Mouse (Mus musculus): Measurements from ENCODE around the gene Sprr2k. TPM values are rescaled to one million over a fixed set of nuclear protein-coding genes. Genes with fewer than 3 reads are reported as not detected.
"Not testable (repeated sequence)": the region's sequence is repeated elsewhere in the genome, so short reads cannot be mapped to it uniquely, and the experiment has no call there.

Gene Sprr2k
- polyA plus RNA-seq, 1 experiment from 2014 or later = 9.2 TPM

- H3K4me1 ChIP-seq (replicated peaks; ENCODE audit: control insufficient read depth, insufficient read depth) = no peaks in the 10 kb centered on the region
- 70% methylated on average over 2 of the region's 2 CpGs for WGBS
- H3K4me3 ChIP-seq (ENCODE audit: low read depth, low read length) = no peak overlapping the region
- H3K9ac ChIP-seq (ENCODE audit: low read length) = no peak overlapping the region
- no peak for TF ChIP-seq CTCF (IDR thresholded peaks at IDR 0.05; ENCODE audit: low read depth)
- TF ChIP-seq EP300 (optimal IDR thresholded peaks at IDR 0.05) = no peak
- ATAC-seq (ENCODE audit: low FRiP score, low TSS enrichment) (no peak), DNase-seq (ENCODE audit: low spot score) (no peak)
- H3K27me3 ChIP-seq (ENCODE audit: control insufficient read depth, insufficient read depth, low read length) = no peaks in the 10 kb centered on the region
- H3K9me3 ChIP-seq (ENCODE audit: control insufficient read depth, low read length) = no peaks in the 10 kb centered on the region
- H3K27ac ChIP-seq (replicated peaks) = no peak overlapping the region
- no peak overlapping the region for H3K4me2 ChIP-seq (replicated peaks; ENCODE audit: low read depth)
- H3K36me3 ChIP-seq (ENCODE audit: control insufficient read depth, insufficient read depth, low read length) = no peaks in the 10 kb centered on the region
Observed at GRCm38 (mm10) chr3:92470111-92470510, 37.7 kb downstream of the Sprr2k start.

GRCm38 (mm10) chr3:92481249-92481648 lies 48.9 kb downstream of the Sprr2k start:
- not testable (repeated sequence) for H3K36me3 ChIP-seq (ENCODE audit: control insufficient read depth, insufficient read depth, low read length); ATAC-seq (ENCODE audit: low FRiP score, low TSS enrichment); DNase-seq (ENCODE audit: low spot score); H3K27ac ChIP-seq (replicated peaks); H3K4me3 ChIP-seq (ENCODE audit: low read depth, low read length); H3K4me2 ChIP-seq (replicated peaks; ENCODE audit: low read depth); H3K27me3 ChIP-seq (ENCODE audit: control insufficient read depth, insufficient read depth, low read length); H3K4me1 ChIP-seq (replicated peaks; ENCODE audit: control insufficient read depth, insufficient read depth); H3K9ac ChIP-seq (ENCODE audit: low read length); H3K9me3 ChIP-seq (ENCODE audit: control insufficient read depth, low read length)
- TF ChIP-seq CTCF (IDR thresholded peaks at IDR 0.05; ENCODE audit: low read depth) = peak; percentile 61

Other genes starting within 250 kb of the Sprr2k start
- 181 and 190 TPM in 2 replicates for gene Sprr2a1, start 216.8 kb upstream of the Sprr2k start, polyA plus RNA-seq (2015; fragmentation: Nextera tagmentation; extraction: Ambion mirVana)
- gene Sprr2a2, start 216.7 kb upstream of the Sprr2k start, polyA plus RNA-seq (2015; fragmentation: Nextera tagmentation; extraction: Ambion mirVana) = 13,620 and 14,516 TPM in 2 replicates
- gene Sprr2a3, start 147.2 kb upstream of the Sprr2k start, polyA plus RNA-seq (2015; fragmentation: Nextera tagmentation; extraction: Ambion mirVana) = 712 and 819 TPM in 2 replicates
- 20.8 and 22.8 TPM in 2 replicates for gene Sprr2b, start 116.0 kb upstream of the Sprr2k start, polyA plus RNA-seq (2015; fragmentation: Nextera tagmentation; extraction: Ambion mirVana)
- 65.0 and 66.5 TPM in 2 replicates for gene Sprr2d, start 93.4 kb upstream of the Sprr2k start, polyA plus RNA-seq (2015; fragmentation: Nextera tagmentation; extraction: Ambion mirVana)
- gene Sprr2e, start 80.4 kb upstream of the Sprr2k start, polyA plus RNA-seq (2015; fragmentation: Nextera tagmentation; extraction: Ambion mirVana) = 0.33 and 0.47 TPM in 2 replicates
- gene Sprr2f, start 67.4 kb upstream of the Sprr2k start, polyA plus RNA-seq (2015; fragmentation: Nextera tagmentation; extraction: Ambion mirVana) = 7.4 and 9.2 TPM in 2 replicates
- gene Sprr2h, start 46.9 kb upstream of the Sprr2k start, polyA plus RNA-seq (2015; fragmentation: Nextera tagmentation; extraction: Ambion mirVana) = 2.1 TPM in 2 replicates
- 24.7 and 26.7 TPM in 2 replicates for gene Sprr2i, start 24.6 kb upstream of the Sprr2k start, polyA plus RNA-seq (2015; fragmentation: Nextera tagmentation; extraction: Ambion mirVana)
- gene Sprr2j-ps, start 14.5 kb upstream of the Sprr2k start, polyA plus RNA-seq (2015; fragmentation: Nextera tagmentation; extraction: Ambion mirVana) = 52.2 and 58.5 TPM in 2 replicates
- 10.3 and 10.6 TPM in 2 replicates for gene Gm9774, start 3.2 kb upstream of the Sprr2k start, polyA plus RNA-seq (2015; fragmentation: Nextera tagmentation; extraction: Ambion mirVana)
- gene Sprr1b, start 6.2 kb downstream of the Sprr2k start, polyA plus RNA-seq (2015; fragmentation: Nextera tagmentation; extraction: Ambion mirVana) = 17.1 and 19.3 TPM in 2 replicates
- gene Sprr3, start 26.1 kb downstream of the Sprr2k start, polyA plus RNA-seq (2015; fragmentation: Nextera tagmentation; extraction: Ambion mirVana) = 1,930 and 1,986 TPM in 2 replicates
- 1,567 and 1,571 TPM in 2 replicates for gene Sprr1a, start 53.3 kb downstream of the Sprr2k start, polyA plus RNA-seq (2015; fragmentation: Nextera tagmentation; extraction: Ambion mirVana)
- gene Sprr4, start 67.9 kb downstream of the Sprr2k start, polyA plus RNA-seq (2015; fragmentation: Nextera tagmentation; extraction: Ambion mirVana) = 1.3 and 1.5 TPM in 2 replicates
- not detected in 2 replicates for gene 2310046K23Rik, start 101.9 kb downstream of the Sprr2k start, polyA plus RNA-seq (2015; fragmentation: Nextera tagmentation; extraction: Ambion mirVana)
- 16.6 and 21.1 TPM in 2 replicates for gene Ivl, start 141.2 kb downstream of the Sprr2k start, polyA plus RNA-seq (2015; fragmentation: Nextera tagmentation; extraction: Ambion mirVana)
- not detected in 2 replicates for gene Smcp, start 156.4 kb downstream of the Sprr2k start, polyA plus RNA-seq (2015; fragmentation: Nextera tagmentation; extraction: Ambion mirVana)
- gene 2210017I01Rik, start 174.9 kb downstream of the Sprr2k start, polyA plus RNA-seq (2015; fragmentation: Nextera tagmentation; extraction: Ambion mirVana) = 22.8 and 26.7 TPM in 2 replicates
- 98.3 and 102 TPM in 2 replicates for gene Lce6a, start 189.1 kb downstream of the Sprr2k start, polyA plus RNA-seq (2015; fragmentation: Nextera tagmentation; extraction: Ambion mirVana)
- 401 and 429 TPM in 2 replicates for gene Lce1a1, start 215.7 kb downstream of the Sprr2k start, polyA plus RNA-seq (2015; fragmentation: Nextera tagmentation; extraction: Ambion mirVana)
- 116 and 135 TPM in 2 replicates for gene Lce1b, start 224.3 kb downstream of the Sprr2k start, polyA plus RNA-seq (2015; fragmentation: Nextera tagmentation; extraction: Ambion mirVana)
- gene Lce1a2, start 237.7 kb downstream of the Sprr2k start, polyA plus RNA-seq (2015; fragmentation: Nextera tagmentation; extraction: Ambion mirVana) = 632 and 696 TPM in 2 replicates
- gene Lce1c, start 246.7 kb downstream of the Sprr2k start, polyA plus RNA-seq (2015; fragmentation: Nextera tagmentation; extraction: Ambion mirVana) = 673 and 689 TPM in 2 replicates

Data from stomach, postnatal 0 days (tissue).